Mouse (Mus musculus) heart, postnatal 25 days (tissue): Measurements from ENCODE around the gene Tmem211. TPM values are rescaled to one million over a fixed set of nuclear protein-coding genes. Genes with fewer than 3 reads are reported as not detected.

Source experiments
- DNase-seq: peaks from one replicate; pipeline ENCODE4 v3.0.0; 2022; ENCODE audit warnings: low spot score
- intact Hi-C: fragments of 180-260 bp; cut with DNase I; formaldehyde crosslinking; loops from one replicate; pipeline ENCODE4 v1.15.1; 2025
- total RNA-seq, 2 experiments: library from RNA; stranded (reverse); gene quantifications; 2 replicates each; pipeline ENCODE4 v1.2.3; 2021

The Tmem211 gene
- total RNA-seq, 2 experiments from 2014 or later = not detected

DNA sequence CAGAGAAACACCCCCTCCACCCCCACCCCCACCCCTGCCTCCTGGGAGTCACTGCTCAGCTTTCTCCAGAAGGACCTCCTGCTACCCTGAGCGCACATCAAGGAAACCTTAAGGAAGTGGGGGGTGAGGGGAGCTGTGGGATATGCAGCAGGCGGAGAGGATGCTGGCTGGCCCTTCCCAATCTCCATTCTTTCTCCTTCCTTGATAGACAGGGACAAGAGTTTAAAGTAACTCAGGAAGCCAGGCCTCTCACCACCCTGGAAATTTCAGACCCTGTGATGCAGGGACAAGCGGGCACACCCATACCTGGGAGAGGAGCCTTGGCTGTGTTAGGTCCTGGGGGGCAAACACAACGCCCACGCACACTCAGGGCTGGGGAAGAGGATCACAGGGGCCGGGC, 16.4 kb upstream of the Tmem211 start:
- no peak for DNase-seq
- intact Hi-C loops = no loop called here

DNA sequence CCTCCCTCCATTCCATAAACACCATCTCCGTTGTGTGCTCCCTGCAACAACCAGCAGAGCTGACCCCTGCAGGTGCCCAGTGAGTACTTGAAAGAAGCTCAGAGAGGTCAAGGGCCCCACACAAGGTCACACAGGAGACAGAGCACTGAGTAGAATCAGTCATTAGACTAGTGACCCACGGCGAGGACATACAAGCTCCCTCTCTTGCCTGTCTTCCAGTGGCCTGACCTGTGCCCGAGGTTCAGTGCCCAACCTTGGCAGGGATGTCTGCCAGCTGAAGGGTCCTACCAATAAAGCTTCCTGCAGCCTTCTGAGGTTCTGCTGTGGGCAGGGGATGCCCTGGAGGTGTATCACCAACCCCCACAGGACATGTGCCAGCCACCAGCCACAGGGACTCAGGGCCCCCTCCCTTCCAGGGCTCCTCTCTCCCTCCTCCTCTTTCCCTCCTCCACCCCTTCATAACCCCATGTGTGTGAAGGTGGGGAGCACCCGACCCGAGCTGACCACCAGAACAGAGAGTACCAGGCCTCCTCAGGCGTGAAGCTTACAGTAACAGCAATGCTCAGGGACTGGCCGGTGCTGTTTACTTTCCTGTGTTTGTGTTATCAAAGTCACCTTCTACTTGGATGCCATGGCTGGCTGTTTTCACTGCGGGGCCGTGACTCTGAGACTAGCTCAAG, 14.4 kb upstream of the Tmem211 start:
- intact Hi-C loops = no loop called here
- DNase-seq = no peak

DNA sequence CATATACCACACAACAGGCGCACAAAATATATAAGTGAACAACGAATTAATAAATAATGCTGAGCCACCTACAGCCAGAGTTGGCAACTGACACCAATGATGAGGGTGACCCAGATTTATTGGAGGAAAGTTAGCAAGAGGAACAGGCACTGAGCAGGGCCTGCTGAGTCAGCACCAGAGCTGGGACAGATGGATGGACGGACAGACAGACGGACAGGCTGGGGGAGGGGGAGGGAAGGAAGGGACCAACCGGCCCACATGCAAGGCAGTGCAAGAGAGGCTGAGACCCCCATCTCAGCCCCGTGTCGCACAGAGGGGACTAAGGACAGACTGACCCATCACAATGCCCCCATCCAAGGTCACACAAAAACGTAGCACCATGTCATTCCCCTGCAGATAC, 12.7 kb upstream of the Tmem211 start:
- intact Hi-C loops = no loop called here
- no peak for DNase-seq

DNA sequence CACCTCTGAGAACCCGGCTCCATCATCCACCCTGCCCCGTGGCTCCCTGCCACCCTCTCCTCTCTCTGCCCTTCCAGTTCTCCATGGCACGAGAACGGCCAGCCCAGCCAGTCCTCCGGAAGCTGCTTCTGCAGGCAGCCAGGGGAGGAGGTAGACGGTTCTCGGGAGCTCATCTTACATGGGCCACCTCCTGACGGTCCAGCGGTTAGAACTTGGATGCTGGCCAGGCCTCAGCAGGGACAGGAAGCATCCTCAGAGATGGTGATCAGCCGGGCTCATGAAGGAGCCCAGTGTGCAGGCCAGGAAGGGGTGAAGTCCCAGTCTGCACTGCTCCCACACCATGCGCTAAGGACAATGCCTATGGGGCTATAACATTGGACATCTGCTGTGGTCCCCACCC, 12.3 kb upstream of the Tmem211 start:
- no peak for DNase-seq
- intact Hi-C loops = no loop called here

DNA sequence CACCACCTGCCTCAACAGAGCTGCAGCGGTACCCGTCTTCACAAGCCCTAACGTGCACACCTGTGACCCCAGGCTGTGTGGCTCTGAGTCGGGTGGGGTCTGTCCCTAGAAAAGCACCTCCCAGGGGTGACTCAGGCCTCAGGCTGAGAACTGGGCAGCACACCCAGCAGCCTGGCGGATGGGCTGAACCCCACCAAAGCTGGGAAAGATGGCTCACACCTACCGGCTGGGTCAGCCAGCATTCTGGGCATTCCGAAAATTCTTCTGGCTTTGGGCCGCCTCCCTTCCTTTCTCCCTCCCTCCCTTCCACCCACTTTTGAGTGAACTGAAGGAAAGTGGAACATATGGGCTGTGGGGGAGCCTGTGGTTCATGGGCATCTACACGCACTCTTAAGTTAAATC, 11.1 kb upstream of the Tmem211 start:
- intact Hi-C loops = no loop called here
- DNase-seq = no peak

DNA sequence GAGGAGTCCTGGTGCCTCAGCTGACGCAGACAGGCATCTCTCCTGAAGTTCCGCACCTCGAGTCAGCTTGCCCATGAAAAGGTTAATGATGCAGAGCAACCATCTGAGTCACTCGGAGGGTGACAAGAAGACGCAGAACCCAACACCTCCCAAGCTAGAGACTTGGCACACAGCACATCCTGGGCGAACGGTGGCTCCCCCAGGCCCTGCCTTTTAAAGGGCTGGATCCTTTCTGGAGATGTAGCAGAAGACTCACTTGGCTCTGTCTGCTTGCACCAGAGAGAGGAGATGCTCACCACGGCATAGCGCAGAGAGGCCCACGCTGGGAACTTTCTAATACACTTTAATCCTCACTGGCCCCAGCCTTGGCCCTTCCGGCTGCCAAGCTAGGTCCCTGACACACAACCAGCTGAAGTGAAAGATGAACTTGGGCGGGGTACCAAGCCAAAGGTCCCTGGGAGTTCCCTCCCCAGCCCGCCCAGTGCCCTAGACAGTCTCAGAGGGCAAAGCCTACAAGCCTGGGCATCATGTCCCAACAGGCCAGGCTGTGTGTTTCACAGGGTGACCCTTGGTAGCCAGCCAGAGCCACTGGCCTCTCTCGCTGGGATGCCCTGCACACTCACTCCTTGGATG, 10.3 kb upstream of the Tmem211 start:
- intact Hi-C loops = no loop called here
- no peak for DNase-seq

DNA sequence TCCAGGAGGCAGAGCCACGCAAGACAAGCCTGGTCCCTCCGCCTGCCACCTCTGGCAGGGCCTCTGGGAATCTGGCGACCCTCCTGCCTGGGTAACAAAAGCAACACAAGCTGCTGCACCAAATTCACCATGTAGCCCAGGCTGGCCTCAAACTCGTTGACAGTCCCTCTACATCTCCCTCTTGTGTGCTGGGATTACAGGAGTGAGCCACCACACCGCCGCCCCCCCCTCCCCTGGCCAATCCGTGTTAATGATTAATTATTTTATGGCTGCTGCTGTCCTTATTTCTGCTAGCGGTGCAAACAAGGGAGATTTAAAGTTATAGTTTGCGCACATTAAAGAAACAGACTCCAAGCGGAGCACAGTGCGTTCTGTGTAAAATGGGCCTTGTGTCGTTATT, 9.6 kb upstream of the Tmem211 start:
- DNase-seq = no peak
- intact Hi-C loops = no loop called here

DNA sequence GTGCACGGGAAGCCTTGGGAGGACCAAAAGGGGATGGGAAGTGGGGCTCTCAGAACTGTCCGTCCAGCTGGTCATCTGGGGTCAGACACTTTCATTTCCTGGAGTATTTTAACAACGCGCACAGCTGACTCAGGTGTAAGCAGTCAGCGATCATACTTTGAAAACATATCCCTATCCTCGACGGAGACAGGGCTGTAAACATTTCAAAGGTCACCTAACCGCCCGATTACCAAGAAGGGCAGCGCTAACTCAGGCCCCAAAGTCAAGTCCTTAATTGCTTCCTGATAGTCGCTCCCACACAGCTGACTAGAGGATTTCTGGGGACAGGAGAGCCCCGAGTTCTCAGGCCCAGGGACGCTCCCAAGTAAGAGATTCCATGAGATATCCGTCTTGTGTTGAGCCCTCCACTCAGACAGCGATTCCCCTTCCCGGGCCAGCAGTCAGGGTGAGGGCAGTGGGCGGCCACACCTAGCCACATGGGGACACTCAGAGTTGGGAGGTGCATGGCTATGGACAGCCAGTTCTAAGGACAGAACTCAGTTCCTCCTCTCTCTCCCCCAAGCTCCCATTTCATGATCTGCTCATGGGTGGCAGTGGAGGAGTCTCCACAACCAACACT, 8.0 kb upstream of the Tmem211 start:
- intact Hi-C loops = no loop called here
- DNase-seq = no peak

DNA sequence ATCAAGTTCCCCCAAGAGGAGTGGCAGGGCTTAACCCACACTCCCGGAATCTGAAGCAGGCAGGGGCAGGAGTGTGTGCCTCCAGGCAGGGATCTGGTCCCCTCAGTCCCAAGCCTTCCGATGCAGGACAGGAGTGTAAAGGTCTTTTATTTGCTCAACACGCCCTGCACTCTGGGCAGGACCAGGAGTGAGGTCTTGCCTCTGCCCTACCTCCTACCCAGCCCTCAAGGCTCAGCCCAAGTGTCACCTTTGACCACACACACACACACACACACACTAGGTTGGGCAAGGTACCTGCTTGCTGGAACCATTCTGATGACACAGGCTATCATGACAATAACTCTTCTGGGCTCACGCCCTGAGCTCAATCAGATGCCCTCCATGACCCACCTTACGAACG, 7.3 kb upstream of the Tmem211 start:
- intact Hi-C loops = no loop called here
- no peak for DNase-seq

DNA sequence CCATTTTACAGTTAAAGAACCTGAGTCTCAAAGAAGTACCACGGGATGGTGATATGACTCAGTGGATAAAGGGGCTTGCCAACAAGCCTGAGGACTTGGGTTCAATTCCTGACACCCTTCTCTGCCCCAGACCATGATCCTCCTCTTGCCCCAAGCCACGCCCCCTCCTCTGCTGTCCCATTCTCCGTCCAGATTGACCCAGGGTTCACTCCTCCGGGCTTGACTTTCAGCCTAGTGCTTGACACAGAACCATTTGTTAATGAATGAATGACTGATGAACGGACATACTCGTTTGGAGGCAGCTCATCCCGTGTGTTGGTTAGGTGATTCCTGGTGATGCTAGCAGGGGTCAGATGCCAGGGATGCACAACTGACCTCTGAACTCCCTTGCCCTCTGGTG, 6.8 kb upstream of the Tmem211 start:
- intact Hi-C loops = no loop called here
- DNase-seq = no peak

DNA sequence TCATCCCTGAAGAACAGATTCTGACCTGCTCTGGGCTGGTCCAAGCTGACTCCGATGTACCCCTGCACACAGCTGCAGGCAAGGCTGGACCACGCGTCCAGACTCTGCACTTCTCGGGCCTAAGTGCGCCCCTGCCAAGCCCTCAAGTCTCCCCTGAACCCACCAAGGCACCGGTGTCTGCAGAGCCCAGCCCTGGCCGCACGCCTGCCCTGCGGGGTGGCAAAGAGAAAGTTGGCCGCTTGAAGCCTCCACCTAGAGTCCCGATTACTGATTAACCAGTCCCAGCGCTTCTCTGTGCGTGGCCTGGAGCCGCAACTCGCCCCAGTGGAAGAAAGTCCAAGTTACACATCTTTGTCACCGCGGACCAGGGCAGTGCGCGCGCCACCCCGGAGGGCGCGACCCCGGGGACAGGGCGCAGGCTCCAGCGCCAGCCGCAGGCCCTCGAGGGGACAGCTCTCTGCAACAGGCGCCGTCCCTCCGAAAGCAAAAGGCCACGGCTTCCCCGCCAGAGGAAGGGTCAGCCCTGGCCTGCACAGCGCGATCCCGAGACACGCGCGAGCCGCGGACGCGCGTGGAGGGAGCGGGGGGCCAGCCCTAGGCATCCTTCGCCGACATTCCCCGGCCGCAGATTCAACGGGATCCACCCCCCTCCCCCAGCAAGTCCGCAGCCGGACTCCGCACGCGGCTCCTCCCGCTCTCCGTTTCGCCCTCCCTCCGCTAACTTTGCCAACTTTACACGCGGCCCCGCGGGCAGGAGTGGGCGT, 6.1 kb upstream of the Tmem211 start:
- intact Hi-C loops = loop anchor here (1.0 kb wide), 1 partner anchor 40 kb away; no protein-coding TSS in a partner anchor
- DNase-seq = no peak

DNA sequence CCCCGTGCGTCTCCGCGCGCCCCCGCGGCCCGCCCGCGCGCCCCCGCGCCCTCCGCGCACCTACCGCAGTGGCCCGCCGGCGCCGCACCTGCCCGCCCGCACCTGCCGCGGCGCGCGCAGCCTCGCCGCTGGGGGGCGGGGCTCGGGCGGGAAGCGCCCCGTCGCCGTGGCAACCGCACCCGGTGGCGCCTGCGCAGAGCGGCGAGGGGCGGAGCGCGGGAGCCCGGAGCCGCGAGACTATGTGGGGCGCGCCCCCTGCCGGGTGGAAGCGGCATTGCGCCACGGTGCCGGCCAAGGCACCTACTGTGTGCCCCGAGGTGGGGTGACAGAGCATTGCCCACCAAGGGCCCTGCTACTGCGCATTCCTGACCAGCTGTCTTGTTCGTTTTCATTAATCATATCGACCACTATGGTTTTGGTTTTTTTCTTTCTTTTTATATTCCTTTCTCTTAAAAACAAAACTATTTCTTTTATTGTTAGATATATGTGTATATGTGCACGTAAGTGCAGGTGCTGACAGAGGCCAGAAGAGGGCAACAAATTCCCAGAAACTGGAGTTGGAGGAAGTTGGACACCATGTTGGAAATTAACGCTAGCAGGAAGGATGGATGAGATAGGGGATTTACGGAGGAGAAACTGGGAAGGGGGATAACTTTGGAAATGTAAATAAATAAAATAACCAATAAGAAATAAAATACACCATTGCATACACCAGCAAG, 5.4 kb upstream of the Tmem211 start, which contains the start of gene 2900026A02Rik:
Gene 2900026A02Rik, minus strand, starts transcription at position 90 of the 719 bp plus-strand sequence.
- intact Hi-C loops = loop anchor here (1.0 kb wide), 1 partner anchor 41 kb away; no protein-coding TSS in a partner anchor
- DNase-seq = peak; percentile 67

DNA sequence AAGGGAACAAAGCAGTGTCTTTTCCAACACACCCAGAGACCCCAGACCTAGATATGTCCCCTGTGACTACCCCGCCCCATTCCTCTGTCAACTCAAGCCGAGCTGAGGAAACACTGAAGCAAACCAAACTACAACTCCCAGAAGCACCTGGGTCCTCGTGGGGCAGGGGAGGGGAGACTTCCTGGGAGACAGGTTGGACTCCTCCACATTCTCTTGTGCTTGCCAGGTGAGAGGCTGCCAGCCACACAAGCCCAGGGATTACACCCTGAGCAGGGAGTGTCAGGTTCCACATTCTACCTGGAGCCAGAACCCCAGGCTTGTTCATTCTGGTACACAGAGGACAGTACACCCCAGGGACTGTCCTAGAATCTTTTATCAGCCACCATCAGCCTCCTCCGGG, 2.8 kb upstream of the Tmem211 start:
- intact Hi-C loops = no loop called here
- DNase-seq = no peak

DNA sequence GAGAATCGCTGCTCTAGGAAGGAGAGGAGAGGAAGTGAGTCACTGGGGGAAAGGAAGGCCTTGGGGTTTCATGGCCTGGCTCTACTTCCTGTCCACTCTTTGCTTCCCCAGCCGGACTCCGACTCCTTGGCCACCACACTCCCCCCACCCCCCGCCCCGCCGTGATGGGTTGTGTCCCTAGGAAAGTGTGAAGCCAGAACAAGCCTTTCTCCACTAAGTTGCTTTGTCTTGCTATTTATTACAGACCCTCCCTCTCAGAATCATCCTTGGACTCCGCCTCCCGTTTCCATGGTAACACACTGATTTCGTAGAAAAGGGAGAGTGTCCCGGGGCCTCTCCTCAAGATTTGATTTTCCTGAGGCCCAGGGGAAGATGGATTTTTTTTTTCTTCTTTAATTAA, 1.4 kb upstream of the Tmem211 start:
- intact Hi-C loops = loop anchor here (1.0 kb wide), 1 partner anchor 50 kb away; no protein-coding TSS in a partner anchor
- no peak for DNase-seq

DNA sequence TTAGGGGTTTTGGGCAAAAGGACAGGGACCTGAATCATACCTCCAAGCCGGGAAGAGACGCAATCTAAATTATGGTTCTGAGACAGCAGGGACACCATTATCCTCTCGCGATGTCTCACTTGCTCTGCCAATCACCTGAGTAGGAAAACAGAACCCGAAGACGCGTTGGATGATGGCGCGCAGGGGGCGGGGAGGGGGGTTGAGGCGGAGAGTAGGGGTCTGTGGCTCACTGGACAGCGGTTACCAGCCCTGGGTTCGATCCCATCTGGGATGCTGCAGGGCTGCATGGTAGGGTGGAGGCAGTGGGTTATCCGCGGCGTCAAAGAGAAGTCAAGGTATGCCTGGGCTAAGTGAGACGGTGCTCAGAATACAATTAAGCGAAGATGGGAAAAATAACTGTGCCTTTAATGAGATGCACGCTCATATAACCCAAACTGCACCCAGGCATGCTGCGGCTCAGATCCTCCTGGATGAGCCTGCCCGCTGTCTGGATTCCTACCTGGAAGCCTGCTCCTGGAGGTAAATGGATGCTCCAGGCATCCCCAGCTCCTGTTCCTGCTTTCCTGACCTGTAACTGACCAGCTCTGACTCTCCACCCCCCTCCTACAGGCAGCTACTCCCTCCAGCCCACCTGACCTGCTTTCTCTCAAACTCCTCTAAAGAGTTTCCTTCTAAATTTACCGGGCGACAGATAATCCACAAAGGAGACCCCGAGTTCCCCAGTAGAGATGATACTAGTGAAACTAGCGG, 848 bp upstream of the Tmem211 start:
- no peak for DNase-seq
- intact Hi-C loops = loop anchor here (1.0 to 2.0 kb wide), 3 partner anchors 46 to 127 kb away; no protein-coding TSS in a partner anchor

DNA sequence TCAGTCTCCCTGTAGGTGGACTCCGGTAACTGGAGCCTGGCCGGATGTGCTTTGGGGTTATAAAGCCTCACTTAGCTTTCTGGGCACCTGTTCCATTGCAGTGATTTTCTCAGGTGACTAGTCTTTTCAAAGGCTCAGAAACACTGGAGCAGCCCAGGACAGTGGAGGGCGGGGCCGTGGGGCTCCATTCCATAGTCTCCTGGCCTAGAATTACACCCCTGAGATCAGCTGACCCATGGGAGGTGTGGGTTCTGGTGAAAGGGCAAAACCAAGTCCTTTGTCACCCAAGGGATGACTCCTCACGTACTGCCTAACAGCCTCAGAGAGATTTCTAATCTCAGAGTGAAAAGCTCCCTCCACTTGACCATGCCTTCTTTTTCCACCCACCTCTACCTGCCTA, 3.5 kb downstream of the Tmem211 start:
- intact Hi-C loops = no loop called here
- DNase-seq = no peak

DNA sequence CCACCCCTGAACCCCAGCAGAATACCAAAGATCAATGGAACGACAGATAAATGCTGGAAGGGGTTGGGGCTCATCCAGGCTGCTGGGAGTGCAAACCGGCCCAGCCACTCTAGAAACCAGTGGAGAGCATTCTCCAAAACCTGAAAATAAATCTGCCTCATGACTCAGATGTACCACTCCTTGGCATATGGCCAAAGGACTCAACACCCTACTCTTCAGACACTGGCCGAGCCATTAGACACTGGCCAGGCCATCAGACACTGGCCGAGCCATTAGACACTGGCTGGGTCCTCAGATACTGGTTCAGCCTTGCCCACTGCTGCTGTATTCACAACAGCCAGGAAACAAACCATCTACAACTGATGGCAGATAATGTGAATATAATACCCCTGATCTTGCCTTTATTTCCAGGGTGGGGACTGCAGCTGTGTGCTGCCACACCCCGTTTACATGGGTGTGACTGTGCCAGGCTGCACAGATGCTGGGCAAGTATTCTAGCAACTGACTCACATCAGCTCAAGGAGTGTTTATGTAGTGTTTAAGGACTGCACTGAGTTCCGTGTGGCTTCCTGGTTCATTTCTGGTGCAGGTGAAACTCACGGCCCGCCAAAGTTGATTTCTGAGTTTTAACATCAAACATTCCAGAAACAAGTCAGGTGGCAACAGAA, 22.7 kb downstream of the Tmem211 start:
- intact Hi-C loops = no loop called here
- no peak for DNase-seq

DNA sequence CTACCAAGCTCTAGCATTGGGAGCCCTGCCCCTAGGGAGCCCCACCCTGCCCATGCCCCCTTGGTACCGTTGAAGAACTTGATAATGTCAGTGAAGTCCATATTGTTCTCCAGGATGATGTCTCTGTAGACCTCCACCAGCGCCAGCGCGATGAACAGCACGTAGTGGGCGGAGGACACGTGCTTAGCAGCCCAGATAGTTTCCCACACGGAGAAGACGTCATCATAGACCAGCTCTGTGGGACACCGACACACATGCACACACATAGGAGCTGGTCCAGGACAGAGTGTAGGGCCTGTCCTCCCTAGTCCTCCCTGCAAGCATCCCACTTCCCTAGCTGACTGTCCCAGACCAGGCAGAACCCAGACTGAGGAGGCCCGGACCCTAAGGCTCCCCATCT, 24.1 kb downstream of the Tmem211 start:
- intact Hi-C loops = no loop called here
- DNase-seq = no peak

DNA sequence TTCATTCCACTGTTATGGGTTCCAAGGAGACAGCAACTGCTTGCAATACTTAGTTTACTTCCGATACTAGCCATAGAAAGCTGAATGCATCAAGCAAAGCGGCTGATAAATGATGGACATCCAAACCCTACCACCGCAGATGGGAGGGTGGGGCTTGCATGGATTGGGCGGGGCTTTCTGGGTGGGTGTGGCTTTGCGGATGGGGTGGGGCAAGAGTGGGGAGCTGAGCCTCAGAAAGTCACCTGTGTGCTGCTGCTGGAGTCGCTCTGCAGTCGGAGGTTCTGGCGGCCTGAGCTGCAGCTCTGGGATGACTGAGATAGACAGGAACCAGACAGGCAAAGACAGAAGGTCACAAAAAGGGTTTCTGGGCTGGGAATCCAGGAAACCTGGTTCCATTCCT, 38.9 kb downstream of the Tmem211 start:
- intact Hi-C loops = no loop called here
- DNase-seq = no peak
